Mouse (Mus musculus) midbrain, embryonic 14.5 days (tissue): ENCODE results near the gene Zfp212. TPM values are rescaled to one million over a fixed set of nuclear protein-coding genes. Genes with fewer than 3 reads are reported as not detected.

Experiments
- ATAC-seq: fragments of 200-750 bp; cut with Nextera tagmentation; 2 replicates; pipeline ENCODE4 v1.8.0; 2017; ENCODE audit warnings: moderate number of reproducible peaks, moderate library complexity; ENCODE audit not compliant: low FRiP score, low TSS enrichment
- DNase-seq: peaks from one replicate; pipeline ENCODE4 v3.0.0-alpha.2; 2015
- H3K27ac ChIP-seq: fragments of 300-500 bp; sonication (generic); replicated peaks from 2 replicates; pipeline ENCODE4 v1.5.1; 2014; ENCODE audit warnings: mild to moderate bottlenecking, low read depth, low read length, moderate library complexity
- H3K27me3 ChIP-seq: fragments of 300-500 bp; sonication (generic); 2 replicates; pipeline ENCODE4 v1.6.1; 2014; ENCODE audit warnings: low read length, control low read depth, mixed read lengths; ENCODE audit not compliant: control insufficient read depth, insufficient read depth
- H3K36me3 ChIP-seq: fragments of 300-500 bp; sonication (generic); 2 replicates; pipeline ENCODE4 v1.6.1; 2014; ENCODE audit warnings: low read length, control low read depth; ENCODE audit not compliant: control insufficient read depth, insufficient read depth
- H3K4me1 ChIP-seq: fragments of 300-500 bp; sonication (generic); 2 replicates; pipeline ENCODE4 v1.6.1; 2014; ENCODE audit warnings: mild to moderate bottlenecking, antibody characterized with exemption, low read length, control low read depth; ENCODE audit not compliant: control insufficient read depth, insufficient read depth
- H3K4me2 ChIP-seq: fragments of 300-500 bp; sonication (generic); 2 replicates; pipeline ENCODE4 v1.6.1; 2014; ENCODE audit warnings: mild to moderate bottlenecking, low read length, moderate library complexity
- H3K4me3 ChIP-seq: fragments of 300-500 bp; sonication (generic); replicated peaks from 2 replicates; pipeline ENCODE4 v1.5.1; 2014; ENCODE audit warnings: low read depth, low read length
- H3K9ac ChIP-seq: fragments of 300-500 bp; sonication (generic); replicated peaks from 2 replicates; pipeline ENCODE4 v1.6.1; 2014; ENCODE audit warnings: mild to moderate bottlenecking, low read length, moderate library complexity
- H3K9me3 ChIP-seq: fragments of 300-500 bp; sonication (generic); 2 replicates; pipeline ENCODE4 v1.6.1; 2016; ENCODE audit warnings: low read length, control low read depth, mixed read lengths; ENCODE audit not compliant: control insufficient read depth
- WGBS: fragments of 180-500 bp; shearing (Covaris S2); extraction: QIAGEN DNeasy Blood & Tissue Kit; methylation state at CpG from one replicate; pipeline ENCODE4 v1.1.7; 2014; 5-methylcytosine and 5-hydroxymethylcytosine counted together
- polyA plus RNA-seq: library from polyadenylated mRNA; unstranded; fragments of >200 nt; fragmentation: Nextera tagmentation; extraction: Ambion mirVana; gene quantifications from 2 replicates; pipeline ENCODE4 v1.2.1, GENCODE M21; 2014

Gene Zfp212
- polyA plus RNA-seq, 1 experiment from 2014 or later, result 16.4 TPM

DNA sequence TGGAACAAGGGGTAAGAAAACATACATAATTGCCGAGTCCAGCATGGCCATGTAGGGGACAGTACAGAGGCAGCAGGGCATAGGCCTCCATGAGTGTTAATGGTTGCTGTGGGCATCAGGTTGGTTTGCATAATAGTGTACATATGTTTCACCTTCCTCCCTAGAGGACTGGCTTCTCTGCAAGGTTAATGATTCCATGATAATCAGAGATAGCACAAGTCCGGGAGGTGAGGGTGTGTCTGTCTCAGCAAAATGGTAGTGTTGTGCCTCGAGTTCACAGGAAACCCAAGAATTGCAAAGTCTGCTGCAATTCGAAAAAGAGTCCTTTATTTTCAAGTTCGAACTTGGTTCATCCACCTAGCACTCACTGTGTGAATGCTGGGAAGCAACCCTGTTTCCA, 3.2 kb upstream of the Zfp212 start:
- Histone ChIP-seq H3K36me3 (no peaks in the 10 kb centered on the region), H3K27ac (no peak overlapping the region), H3K4me2 (no peak overlapping the region), H3K4me3 (no peak overlapping the region), H3K9ac (no peak overlapping the region), H3K9me3 (no peaks in the 10 kb centered on the region), H3K27me3 (no peaks in the 10 kb centered on the region), H3K4me1 (peaks cover 9% of the 10 kb centered on the region)
- no peak for ATAC-seq
- no peak for DNase-seq
- 88% methylated on average over 5 of the region's 5 CpGs for WGBS

DNA sequence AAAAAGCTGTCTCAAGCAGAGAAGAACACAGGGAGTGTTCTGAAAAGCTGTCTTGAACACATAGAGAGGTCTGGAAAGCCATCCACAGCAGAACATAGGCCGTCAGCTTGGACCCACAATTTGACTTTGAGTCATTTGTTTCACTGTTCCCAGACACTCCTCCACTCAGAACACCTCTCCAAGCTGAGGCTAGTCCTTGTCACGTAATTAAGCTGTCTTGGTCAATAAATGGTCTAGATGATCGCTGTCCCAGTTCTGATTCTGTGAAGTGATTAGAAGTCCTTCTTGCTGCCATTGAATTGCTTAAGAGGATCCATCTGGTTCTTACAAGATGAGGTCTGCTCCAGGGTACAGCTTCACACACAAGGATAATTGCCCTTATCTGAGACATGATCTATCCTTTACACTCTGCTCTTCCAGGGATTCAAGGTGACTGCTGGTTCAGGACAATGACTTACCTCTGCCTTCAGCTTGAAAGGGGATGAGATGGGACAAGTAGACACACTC, 1.5 kb upstream of the Zfp212 start:
- WGBS, result 77% methylated on average over 3 of the region's 3 CpGs
- Histone ChIP-seq H3K4me1 (peaks cover 11% of the 10 kb centered on the region), H3K9me3 (no peaks in the 10 kb centered on the region), H3K4me2 (no peak overlapping the region), H3K36me3 (no peaks in the 10 kb centered on the region), H3K4me3 (no peak overlapping the region), H3K27me3 (no peaks in the 10 kb centered on the region), H3K27ac (no peak overlapping the region), H3K9ac (no peak overlapping the region)
- ATAC-seq, result no peak
- no peak for DNase-seq

DNA sequence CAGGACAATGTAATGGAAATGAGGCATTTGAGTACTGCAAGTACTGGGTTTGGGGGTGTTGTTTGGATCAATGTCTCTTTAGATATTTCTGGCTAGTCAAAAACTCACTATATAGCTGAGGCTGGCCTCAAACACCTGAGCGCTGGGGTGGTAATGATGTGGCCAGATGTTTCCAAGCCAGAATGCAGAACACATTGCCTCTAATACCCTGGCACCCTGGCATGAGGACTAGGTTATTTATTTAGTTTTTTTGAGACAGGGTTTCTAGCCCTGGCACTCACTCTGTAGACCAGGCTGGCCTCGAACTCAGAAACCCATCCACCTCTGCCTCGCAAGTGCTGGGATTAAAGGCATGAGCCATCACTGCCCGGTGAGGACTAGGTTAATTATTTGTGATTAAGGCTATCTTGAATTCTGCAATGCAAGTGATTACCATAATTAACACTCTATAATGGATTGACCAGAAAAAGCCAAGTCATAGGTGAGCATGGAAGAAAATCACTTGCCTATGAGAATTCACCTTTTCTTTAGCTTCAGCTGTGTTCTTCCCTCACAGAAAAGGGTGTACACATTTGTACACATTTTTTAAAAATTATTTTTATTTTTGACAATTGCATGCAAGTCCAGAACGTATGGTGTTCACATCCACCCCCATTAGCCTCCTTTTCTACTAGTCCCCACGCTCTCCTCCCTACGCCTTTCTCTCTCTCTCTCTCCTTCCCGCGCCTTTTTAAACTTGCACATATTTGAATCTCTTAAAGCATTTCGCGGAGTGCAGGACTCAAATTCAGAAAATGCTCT, 430 bp upstream of the Zfp212 start:
- Histone ChIP-seq H3K9ac (peak overlapping the region; percentile 71; the same call in 1 of the 2 replicates), H3K27ac (peak overlapping the region; percentile 93), H3K9me3 (no peaks in the 10 kb centered on the region), H3K27me3 (no peaks in the 10 kb centered on the region), H3K4me3 (peak overlapping the region; percentile 79), H3K4me1 (peaks cover 11% of the 10 kb centered on the region), H3K36me3 (no peaks in the 10 kb centered on the region), H3K4me2 (peak overlapping the region; percentile 69)
- WGBS, result 26% methylated on average over 11 of the region's 11 CpGs
- DNase-seq (no peak), ATAC-seq (peak; percentile 15; the same call in 1 of the 2 replicates)

DNA sequence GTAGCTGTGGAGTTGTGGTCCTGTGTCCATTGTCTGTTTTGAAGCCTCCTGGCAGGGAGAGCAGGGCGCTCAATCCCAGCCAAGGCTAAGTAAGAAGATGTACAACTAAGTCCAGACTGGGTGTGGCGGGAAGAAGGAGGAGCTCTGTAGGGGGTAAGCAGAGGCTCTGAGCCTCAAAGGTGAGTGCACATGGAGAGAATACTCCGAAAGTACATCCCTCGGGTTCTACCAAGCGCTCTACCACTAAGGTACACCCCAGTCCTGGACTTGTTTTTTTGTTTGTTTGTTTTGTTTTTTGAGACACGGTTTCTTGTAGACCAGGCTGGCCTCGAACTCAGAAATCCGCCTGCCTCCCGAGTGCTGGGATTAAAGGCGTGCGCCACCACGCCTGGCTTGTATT, 22.2 kb downstream of the Zfp212 start:
- no peaks in the 10 kb centered on the region for H3K27me3 ChIP-seq
- peak overlapping the region; percentile 65 for H3K4me2 ChIP-seq
- no peak overlapping the region; the same call in 1 of the 2 replicates for H3K9ac ChIP-seq
- peaks cover 6% of the 10 kb centered on the region; the same call in 1 of the 2 replicates for H3K4me1 ChIP-seq
- peak; percentile 3 for DNase-seq
- no peaks in the 10 kb centered on the region for H3K9me3 ChIP-seq
- ATAC-seq, result no peak
- no peaks in the 10 kb centered on the region for H3K36me3 ChIP-seq
- peak overlapping the region; percentile 40 for H3K4me3 ChIP-seq
- WGBS, result 51% methylated on average over 12 of the region's 12 CpGs
- H3K27ac ChIP-seq, result no peak overlapping the region

GRCm38 (mm10) chr6:47943021-47943691, 22.9 kb downstream of the Zfp212 start:
- ATAC-seq, result peak; percentile 86
- 10% methylated on average over 64 of the region's 64 CpGs for WGBS
- Histone ChIP-seq H3K27me3 (no peaks in the 10 kb centered on the region), H3K4me2 (peak overlapping the region; percentile 65), H3K4me1 (peaks cover 6% of the 10 kb centered on the region; the same call in 1 of the 2 replicates), H3K4me3 (peak overlapping the region; percentile 40), H3K27ac (no peak overlapping the region), H3K36me3 (no peaks in the 10 kb centered on the region), H3K9ac (peak overlapping the region; percentile 55), H3K9me3 (no peaks in the 10 kb centered on the region)
- peak; percentile 74 for DNase-seq

- peak overlapping the region; percentile 65 for H3K4me2 ChIP-seq
- H3K27ac ChIP-seq, result no peak overlapping the region
- no peaks in the 10 kb centered on the region for H3K27me3 ChIP-seq
- WGBS, result 85% methylated on average over 3 of the region's 3 CpGs
- H3K4me3 ChIP-seq, result no peak overlapping the region
- DNase-seq (peak; percentile 3), ATAC-seq (no peak)
- H3K9me3 ChIP-seq, result no peaks in the 10 kb centered on the region
- peaks cover 6% of the 10 kb centered on the region; the same call in 1 of the 2 replicates for H3K4me1 ChIP-seq
- H3K36me3 ChIP-seq, result no peaks in the 10 kb centered on the region
- H3K9ac ChIP-seq, result no peak overlapping the region
These were observed 23.4 kb downstream of the Zfp212 start for GRCm38 (mm10) chr6:47943721-47944120.

- Histone ChIP-seq H3K4me3 (no peak overlapping the region), H3K4me1 (peaks cover 6% of the 10 kb centered on the region; the same call in 1 of the 2 replicates), H3K36me3 (no peaks in the 10 kb centered on the region), H3K27me3 (no peaks in the 10 kb centered on the region), H3K9ac (no peak overlapping the region), H3K9me3 (no peaks in the 10 kb centered on the region), H3K4me2 (no peak overlapping the region), H3K27ac (no peak overlapping the region)
- DNase-seq (no peak), ATAC-seq (no peak)
- WGBS, result 99% methylated on average over 4 of the region's 4 CpGs
These were observed 27.1 kb downstream of the Zfp212 start for GRCm38 (mm10) chr6:47947388-47947787.

GRCm38 (mm10) chr6:47953191-47953726, 33.0 kb downstream of the Zfp212 start, which contains the start of gene Zfp956:
TSS of gene Zfp956 (plus strand) at chr6:47953390.
- under 1% methylated on average over 31 of the region's 31 CpGs for WGBS
- Histone ChIP-seq H3K4me2 (peak within 1 kb of the TSS; percentile 69), H3K9ac (peak within 1 kb of the TSS; percentile 67), H3K4me1 (0 out of 2 replicates have a peak, but pooled peaks cover 4% of the 10 kb centered on the region), H3K36me3 (peaks cover 13% of the 10 kb centered on the region; the same call in 1 of the 2 replicates), H3K27me3 (no peaks in the 10 kb centered on the region), H3K9me3 (no peaks in the 10 kb centered on the region), H3K27ac (peak within 1 kb of the TSS; percentile 71), H3K4me3 (peak within 1 kb of the TSS; percentile 62)
- peak; percentile 96 for DNase-seq
- peak; percentile 100 for ATAC-seq
